Mouse (Mus musculus) urinary bladder, postnatal 14 days (tissue): ENCODE measurements around the gene Gm17359.
"Not testable (repeated sequence)": the region's sequence is repeated elsewhere in the genome, so short reads cannot be mapped to it uniquely, and the experiment has no call there.

ENCODE experiments used
- DNase-seq: peaks from one replicate; pipeline ENCODE4 v3.0.0; 2021; ENCODE audit warnings: low spot score

Gene Gm17359

DNA sequence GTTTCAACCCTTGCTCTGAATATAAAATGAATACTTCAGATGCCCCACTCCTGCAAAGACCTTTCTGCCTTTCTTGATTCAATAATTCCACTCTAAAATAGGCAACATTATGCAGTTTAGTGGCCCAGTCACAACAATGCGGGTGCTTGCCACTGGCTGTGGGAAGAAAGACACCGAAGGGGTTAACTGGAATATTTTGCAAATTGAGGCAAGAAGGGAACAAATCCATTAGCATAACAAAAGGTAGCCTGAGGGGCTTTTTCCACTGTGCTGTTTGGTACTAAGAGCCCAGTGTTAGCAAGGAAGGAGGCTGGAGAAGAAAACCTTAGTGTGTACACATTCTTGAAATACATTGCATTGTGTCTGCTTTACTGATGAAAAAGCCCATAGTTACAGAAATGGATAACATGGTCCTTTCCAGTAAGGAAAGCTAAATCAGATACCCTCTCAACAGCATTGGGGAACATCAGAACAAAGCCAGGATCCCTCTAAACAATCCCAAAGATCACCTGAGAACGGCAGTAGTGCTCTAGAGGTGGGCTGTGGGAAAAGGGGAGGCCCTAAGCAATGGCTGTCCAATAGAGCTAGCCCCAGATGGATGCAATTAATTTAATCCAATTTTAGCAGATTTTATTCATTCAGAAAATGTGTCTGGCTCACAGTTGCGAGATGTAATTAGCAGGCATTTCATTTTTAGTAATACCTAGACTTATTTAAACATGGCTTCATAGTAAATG, 80.7 kb downstream of the Gm17359 start:
- no peak for DNase-seq

GRCm38 (mm10) chr3:79418921-79419320, 82.5 kb downstream of the Gm17359 start:
- no peak for DNase-seq

- DNase-seq: no peak
These were observed 89.0 kb downstream of the Gm17359 start for GRCm38 (mm10) chr3:79425441-79425840.

- no peak for DNase-seq
These were observed 97.1 kb downstream of the Gm17359 start for GRCm38 (mm10) chr3:79433593-79433992.

GRCm38 (mm10) chr3:79434436-79434835, 98.0 kb downstream of the Gm17359 start:
- DNase-seq: no peak

GRCm38 (mm10) chr3:79434985-79435384, 98.5 kb downstream of the Gm17359 start:
- no peak for DNase-seq

- no peak for DNase-seq
These were observed 99.7 kb downstream of the Gm17359 start for GRCm38 (mm10) chr3:79436186-79436585.

DNA sequence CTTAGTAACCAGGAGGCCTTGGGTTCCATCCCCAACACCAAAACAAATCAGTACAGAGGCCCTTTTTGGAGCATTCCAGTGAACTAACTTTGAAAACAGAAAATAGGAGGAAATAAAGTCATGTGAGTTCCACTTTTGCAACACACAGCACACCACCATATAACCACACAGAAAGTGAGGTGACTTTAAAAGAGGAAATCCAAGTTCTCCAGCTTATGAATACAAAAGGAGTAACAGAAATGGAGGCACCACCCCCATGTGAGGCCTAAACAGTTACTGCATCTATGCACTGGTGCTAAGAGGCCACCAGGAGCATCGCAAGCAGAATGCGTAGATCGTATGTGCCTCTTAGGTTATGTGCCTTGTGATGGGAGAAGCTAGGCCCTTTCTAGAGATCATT, 101.8 kb downstream of the Gm17359 start:
- DNase-seq: no peak

- no peak for DNase-seq
These were observed 104.6 kb downstream of the Gm17359 start for GRCm38 (mm10) chr3:79440976-79441491.

GRCm38 (mm10) chr3:79443850-79444249, 107.4 kb downstream of the Gm17359 start:
- no peak for DNase-seq

- DNase-seq: no peak
These were observed 108.6 kb downstream of the Gm17359 start for GRCm38 (mm10) chr3:79445041-79445440.

DNA sequence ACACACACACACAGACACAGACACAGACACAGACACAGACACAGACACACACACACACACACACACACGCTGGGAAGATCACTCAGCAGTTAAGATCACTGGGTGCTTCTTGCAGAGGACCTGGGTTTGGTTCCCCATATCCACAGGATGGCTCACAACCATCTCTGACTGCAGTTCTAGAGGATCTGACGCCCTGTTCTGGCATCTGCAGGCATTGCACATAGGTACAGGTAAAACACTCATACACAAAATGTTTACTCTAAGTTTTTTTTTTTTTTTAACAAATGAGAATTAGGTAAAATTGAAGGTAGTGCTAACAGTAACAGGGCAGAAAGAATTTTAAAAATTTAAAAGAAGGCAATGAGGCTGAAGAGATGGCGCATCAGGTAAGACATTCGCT, 109.7 kb downstream of the Gm17359 start:
- no peak for DNase-seq

DNA sequence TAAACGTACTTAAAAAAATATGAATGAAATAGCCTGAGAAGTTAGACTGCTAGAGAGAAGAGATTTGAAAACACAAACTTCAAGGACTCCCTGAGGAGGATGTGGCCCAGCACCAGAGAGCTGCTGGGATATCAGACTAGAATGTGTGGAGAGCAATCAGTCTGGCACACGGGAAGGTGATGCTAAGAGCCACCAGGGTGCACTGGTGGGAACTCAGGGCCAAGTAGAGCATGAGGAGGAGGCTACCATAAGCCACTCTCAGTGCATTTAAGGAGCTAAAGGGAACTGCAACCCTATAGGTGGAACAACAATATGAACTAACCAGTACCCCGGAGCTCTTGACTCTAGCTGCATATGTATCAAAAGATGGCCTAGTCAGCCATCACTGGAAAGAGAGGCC, 110.2 kb downstream of the Gm17359 start:
- DNase-seq: not testable (repeated sequence)

- no peak for DNase-seq
These were observed 112.0 kb downstream of the Gm17359 start for GRCm38 (mm10) chr3:79448421-79448820.

DNA sequence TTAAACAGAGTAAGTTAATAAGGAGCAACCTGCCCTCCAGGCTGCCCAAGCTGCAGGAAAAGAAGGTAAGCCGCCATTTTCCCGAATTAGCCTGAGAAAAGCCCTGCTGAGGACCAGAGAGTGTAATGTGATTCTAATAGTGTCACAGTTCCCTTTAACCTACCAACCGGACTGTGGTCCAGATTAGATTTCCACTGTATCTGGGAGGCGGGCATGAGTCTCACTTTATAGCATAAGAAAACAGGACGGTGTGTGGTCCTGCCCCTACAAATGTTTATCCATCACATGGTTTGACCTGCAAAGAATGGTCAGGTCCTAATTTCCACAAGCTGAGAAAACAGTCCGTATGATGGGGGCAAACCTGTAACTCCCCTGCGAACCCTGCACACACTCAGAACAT, 112.9 kb downstream of the Gm17359 start:
- DNase-seq: no peak

DNA sequence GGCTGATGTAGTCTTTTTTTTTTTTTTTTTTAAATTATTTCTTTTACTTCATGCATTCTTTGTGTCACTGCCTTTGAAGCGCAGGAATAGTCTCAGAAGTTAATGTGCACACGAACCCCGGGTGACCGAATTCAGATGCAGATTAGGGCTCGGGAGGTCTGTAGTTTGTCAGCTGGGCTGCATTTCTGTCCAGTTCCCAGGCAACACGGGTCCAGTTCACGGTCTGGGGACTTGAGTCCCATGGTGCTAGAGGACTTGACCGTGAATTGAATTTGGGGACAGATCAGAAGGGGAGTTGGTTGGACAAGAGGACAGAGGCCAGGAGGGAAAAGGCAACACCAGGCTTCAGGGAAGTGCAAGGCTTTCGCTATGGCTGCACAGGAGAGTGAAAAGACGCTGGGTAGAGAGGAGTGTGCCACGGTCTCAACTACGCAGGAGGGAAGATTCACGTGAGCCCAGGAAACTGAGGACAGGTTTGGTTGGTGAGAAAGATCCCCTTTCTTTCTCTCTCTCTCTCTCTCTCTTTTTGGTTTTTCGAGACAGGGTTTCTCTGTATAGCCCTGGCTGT, 116.3 kb downstream of the Gm17359 start:
- DNase-seq: no peak

DNA sequence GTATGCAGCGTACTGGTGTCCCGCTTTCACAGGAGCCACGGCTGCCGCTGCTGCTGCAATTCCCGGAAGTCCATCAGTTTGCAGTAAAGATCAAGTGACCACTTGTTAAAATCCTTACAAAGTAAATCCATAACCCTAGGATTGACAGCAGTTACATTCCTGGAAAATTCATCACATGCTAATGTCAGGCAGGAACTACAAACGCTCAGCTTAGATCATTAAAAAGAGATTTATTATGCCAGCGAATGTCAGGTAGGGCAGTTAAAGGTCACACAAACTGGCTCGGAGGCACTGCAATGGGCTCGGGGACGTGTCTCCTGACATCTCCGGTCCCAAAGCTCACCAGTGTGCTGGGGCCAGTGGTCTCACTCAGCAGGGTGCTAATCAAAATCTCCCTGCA, 119.3 kb downstream of the Gm17359 start:
- DNase-seq: no peak

DNA sequence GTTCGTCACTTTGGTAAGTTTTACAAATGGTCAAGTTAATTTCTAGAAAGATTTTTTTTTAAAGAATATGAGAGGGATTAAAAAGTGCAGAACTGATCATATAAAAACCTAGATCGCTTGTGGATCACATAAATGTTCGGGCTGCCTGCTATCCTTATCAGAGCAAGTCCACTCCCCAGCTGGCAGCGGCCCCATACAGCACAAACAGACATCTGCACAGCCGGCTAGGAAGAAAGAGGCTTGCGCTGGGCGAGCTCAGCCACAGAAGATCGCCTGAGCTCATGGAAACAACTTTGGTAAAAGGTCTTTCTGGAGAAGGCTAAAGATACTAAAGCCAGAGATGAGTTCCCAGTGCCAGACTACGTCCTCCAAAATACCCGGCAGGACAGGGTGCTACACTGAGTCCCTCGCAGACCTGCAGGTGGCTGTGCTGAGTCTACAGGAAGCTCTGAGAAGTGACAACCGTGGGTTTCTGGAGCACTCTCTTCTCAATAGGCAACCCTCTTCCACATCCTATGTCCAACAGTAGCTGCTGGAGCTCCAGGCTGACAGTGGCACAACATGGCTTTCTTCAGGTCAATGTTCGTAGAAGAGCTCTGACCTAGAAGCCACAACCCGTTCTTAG, 122.3 kb downstream of the Gm17359 start:
- no peak for DNase-seq

- DNase-seq: no peak
These were observed 133.0 kb downstream of the Gm17359 start for GRCm38 (mm10) chr3:79469440-79469839.

- no peak for DNase-seq
These were observed 135.9 kb downstream of the Gm17359 start for GRCm38 (mm10) chr3:79472362-79472761.

DNA sequence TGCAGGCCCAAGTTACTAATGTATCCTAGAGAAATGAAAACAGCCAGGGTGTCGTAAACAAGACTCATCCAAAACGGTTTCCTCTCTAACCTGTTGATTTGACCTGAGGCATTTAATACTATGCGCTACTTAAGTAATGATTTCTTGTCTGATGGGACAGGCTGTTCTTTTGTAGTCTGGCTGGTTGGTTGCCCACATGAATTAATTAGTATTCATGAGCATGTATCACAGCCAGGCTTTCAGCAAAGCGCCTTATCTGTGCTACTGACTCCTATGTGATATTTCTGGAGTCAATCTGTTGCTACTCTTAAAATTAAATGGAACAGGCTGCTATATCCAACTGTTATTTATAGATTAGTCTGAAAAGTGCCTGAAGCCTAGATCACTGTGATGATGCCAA, 138.4 kb downstream of the Gm17359 start:
- no peak for DNase-seq

- no peak for DNase-seq
These were observed 139.5 kb downstream of the Gm17359 start for GRCm38 (mm10) chr3:79475980-79476379.

DNA sequence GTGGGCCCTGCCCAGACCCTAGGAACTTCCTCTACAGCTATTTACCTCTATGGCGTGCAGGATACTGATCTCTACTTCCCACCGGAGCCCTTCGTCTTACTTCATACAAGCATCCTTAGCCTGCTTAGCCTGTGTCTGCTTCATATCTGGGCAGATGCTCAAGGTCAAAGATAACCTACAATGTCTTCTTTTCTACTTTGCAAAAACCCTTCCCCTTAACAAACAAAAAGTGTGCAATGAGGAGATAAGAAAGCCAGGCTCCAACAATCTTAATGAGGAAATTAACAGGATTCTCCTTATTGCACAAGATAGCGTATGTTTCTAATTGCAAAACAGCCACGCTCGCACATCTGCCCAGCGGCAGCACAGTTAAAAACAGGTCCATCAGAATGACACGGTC, 141.9 kb downstream of the Gm17359 start:
- DNase-seq: no peak
